Mouse (Mus musculus) megakaryocyte, adult 5-6 weeks (primary cell): ENCODE measurements around the gene Dpf1. TPM values are rescaled to one million over a fixed set of nuclear protein-coding genes. Genes with fewer than 3 reads are reported as not detected.
A peak's percentile ranks its signal among the peaks of the same experiment; 100 is the strongest.

Experiments used
- ATAC-seq: 2 replicates; pipeline ENCODE4 v1.8.0; 2016; ENCODE audit warnings: mild to moderate bottlenecking, inconsistent platforms; ENCODE audit not compliant: poor library complexity, severe bottlenecking
- total RNA-seq, 2 experiments: library from RNA; stranded (forward) in 1 of 2; stranded (reverse) in 1 of 2; fragments of 153-499, 151-499 nt in 1 of 2; fragments of 221-1000, 200-1000 nt in 1 of 2; gene quantifications; 2 replicates each; pipeline versions ENCODE4 v1.2.3 to v1.2.4; 2015 to 2017

Gene Dpf1
- total RNA-seq, 2 experiments from 2014 or later, result not detected

DNA sequence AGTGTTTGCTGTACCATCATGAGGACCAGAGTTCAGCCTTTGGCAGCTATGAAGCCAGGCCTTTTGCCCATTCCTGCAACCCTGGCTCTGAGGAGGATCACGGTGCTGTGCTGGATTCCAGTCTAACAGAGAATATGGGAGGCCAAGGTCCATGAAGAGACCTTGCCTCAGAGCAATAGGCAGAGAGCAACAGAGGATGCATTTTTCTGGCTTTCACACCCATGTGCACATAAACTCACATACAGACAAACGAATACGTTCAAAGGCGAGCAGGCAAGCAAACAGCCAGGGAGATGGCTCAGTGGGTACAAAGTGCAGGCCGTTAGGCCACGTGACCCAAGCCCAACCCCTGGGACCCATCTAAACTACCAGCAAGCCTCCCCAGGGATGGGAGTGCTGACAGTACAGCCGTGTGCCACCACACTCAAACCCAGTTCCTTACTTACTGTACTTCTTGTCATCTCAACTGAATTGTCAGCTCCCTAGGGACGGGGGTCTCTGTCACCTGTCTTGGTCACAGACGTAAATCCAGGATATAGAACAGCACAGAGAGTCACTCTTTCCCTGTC lies 34.7 kb downstream of the Dpf1 start:
- no peak for ATAC-seq

- ATAC-seq, result peak; percentile 49; the same call in 1 of the 2 replicates
Observed at GRCm38 (mm10) chr7:29338984-29339679, 35.4 kb downstream of the Dpf1 start.

DNA sequence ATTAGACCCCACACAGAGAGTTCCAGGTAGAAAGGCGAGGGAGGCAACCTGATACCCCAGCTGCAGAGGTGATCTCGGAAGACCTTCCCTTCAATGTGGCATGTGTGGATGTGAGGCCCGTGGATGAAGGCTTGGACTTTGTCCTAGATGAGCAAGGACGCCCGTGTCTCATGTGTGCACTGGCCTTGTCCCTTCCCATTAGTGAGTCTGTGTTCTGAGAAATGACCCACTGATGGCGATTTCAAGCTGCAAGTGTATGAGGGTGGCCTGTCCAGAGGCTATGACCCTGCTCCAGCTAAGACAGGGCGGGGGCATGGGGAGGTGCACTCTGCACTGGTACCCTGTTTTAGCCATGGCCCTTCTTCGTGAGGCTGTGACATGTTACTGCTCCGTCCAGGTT lies 36.5 kb downstream of the Dpf1 start:
- no peak for ATAC-seq

GRCm38 (mm10) chr7:29340838-29341237 lies 37.1 kb downstream of the Dpf1 start:
- no peak for ATAC-seq

GRCm38 (mm10) chr7:29341722-29342121 lies 38.0 kb downstream of the Dpf1 start:
- no peak for ATAC-seq

- no peak for ATAC-seq
Observed at GRCm38 (mm10) chr7:29342489-29343092, 38.8 kb downstream of the Dpf1 start.

GRCm38 (mm10) chr7:29343746-29344145 lies 40.0 kb downstream of the Dpf1 start:
- ATAC-seq, result no peak

- no peak for ATAC-seq
Observed at GRCm38 (mm10) chr7:29345534-29345933, 41.8 kb downstream of the Dpf1 start.

GRCm38 (mm10) chr7:29346212-29346611 lies 42.5 kb downstream of the Dpf1 start:
- ATAC-seq, result no peak

DNA sequence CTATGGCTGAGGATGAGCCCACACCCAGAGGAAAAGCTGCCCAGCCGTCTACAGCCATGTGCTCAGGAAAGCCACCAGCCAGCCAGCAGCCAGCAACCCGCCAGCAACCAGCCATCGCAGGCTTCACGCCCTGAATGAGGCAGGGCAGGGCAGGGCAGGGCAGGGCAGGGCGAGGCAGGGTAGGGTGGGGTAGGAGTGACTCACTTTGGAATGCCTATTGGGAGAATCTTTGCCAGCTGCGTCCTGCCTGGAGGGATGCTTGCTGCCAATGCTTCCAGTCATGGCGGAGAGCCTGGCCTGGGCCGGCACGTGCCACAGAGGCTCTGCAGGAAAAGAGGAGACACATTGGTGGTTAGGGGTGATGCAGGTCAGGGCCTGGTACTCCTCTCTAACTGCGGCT lies 46.7 kb downstream of the Dpf1 start:
- ATAC-seq, result no peak

GRCm38 (mm10) chr7:29352246-29352645 lies 48.5 kb downstream of the Dpf1 start:
- no peak for ATAC-seq

- ATAC-seq, result no peak
Observed at GRCm38 (mm10) chr7:29354161-29354560, 50.4 kb downstream of the Dpf1 start.

GRCm38 (mm10) chr7:29355406-29355805 lies 51.7 kb downstream of the Dpf1 start:
- no peak for ATAC-seq

DNA sequence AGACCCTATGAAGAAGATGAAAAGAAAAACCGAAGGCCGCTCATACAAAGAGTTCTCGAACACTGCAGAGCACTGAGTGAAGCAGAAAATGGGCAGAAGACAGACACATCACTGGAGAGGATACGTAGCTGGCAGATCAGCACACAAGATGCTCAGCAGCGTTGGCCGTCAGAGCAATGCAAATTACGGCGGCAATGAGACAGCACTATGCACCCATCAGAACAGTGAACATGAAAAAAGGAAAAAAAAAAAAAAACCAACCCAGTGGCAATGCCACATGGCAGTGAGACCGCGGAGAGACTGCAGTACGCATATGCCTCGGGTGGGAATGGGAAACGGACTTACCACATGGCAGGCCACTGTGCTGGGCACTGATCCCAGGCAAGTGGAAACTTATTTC lies 57.7 kb downstream of the Dpf1 start:
- no peak for ATAC-seq

DNA sequence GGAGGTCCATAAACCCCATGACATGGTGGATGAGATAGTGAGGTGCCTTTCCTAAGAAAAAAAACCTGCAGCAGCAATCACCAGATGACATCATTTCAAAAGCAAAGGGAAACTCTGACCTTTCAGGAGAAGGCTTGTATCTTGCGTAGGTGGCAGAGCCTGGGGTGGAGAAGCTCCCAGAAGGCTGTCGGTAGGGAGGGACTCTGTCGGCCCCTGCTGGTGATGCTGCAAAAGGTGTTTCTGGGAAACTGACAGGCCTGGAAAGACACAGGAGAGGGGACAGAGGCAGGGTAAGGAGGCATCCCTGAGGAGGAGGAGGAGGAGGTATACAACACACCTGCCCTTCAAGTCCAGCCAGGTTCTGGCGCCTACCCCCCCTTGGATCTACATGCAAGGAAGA lies 60.3 kb downstream of the Dpf1 start:
- no peak for ATAC-seq

GRCm38 (mm10) chr7:29367166-29368003 lies 63.6 kb downstream of the Dpf1 start:
- no peak for ATAC-seq

Other genes starting within 250 kb of the Dpf1 start
- 0.52 and 0.78 TPM in 2 replicates for gene Ryr1, start 178.8 kb upstream of the Dpf1 start, total RNA-seq (2015)
- gene Ryr1, start 178.8 kb upstream of the Dpf1 start, total RNA-seq (2017), result 0.69 and 0.92 TPM in 2 replicates
- 75.1 and 80.4 TPM in 2 replicates for gene Rasgrp4, start 169.1 kb upstream of the Dpf1 start, total RNA-seq (2015)
- gene Rasgrp4, start 169.1 kb upstream of the Dpf1 start, total RNA-seq (2017), result 25.6 and 58.0 TPM in 2 replicates
- gene Fam98c, start 147.7 kb upstream of the Dpf1 start, total RNA-seq (2015), result 26.5 and 26.7 TPM in 2 replicates
- 24.0 and 24.2 TPM in 2 replicates for gene Fam98c, start 147.7 kb upstream of the Dpf1 start, total RNA-seq (2017)
- 0.80 and 0.91 TPM in 2 replicates for gene Ggn, start 133.7 kb upstream of the Dpf1 start, total RNA-seq (2015)
- gene Ggn, start 133.7 kb upstream of the Dpf1 start, total RNA-seq (2017), result 0.29 and 0.81 TPM in 2 replicates
- gene Spred3, start 133.5 kb upstream of the Dpf1 start, total RNA-seq (2015), result 0.66 and 1.3 TPM in 2 replicates
- 0.77 and 0.94 TPM in 2 replicates for gene Spred3, start 133.5 kb upstream of the Dpf1 start, total RNA-seq (2017)
- gene Psmd8, start 123.2 kb upstream of the Dpf1 start, total RNA-seq (2015), result 204 and 215 TPM in 2 replicates
- gene Psmd8, start 123.2 kb upstream of the Dpf1 start, total RNA-seq (2017), result 191 and 207 TPM in 2 replicates
- 1.4 and 3.8 TPM in 2 replicates for gene Catsperg1, start 89.9 kb upstream of the Dpf1 start, total RNA-seq (2015)
- 1.2 and 7.5 TPM in 2 replicates for gene Catsperg1, start 89.9 kb upstream of the Dpf1 start, total RNA-seq (2017)
- gene Kcnk6, start 71.4 kb upstream of the Dpf1 start, total RNA-seq (2015), result 9.2 and 10.1 TPM in 2 replicates
- 14.5 and 14.6 TPM in 2 replicates for gene Kcnk6, start 71.4 kb upstream of the Dpf1 start, total RNA-seq (2017)
- gene Yif1b, start 65.6 kb upstream of the Dpf1 start, total RNA-seq (2015), result 36.2 and 38.0 TPM in 2 replicates
- 19.1 and 21.8 TPM in 2 replicates for gene Yif1b, start 65.6 kb upstream of the Dpf1 start, total RNA-seq (2017)
- gene 2200002D01Rik, start 55.5 kb upstream of the Dpf1 start, total RNA-seq (2015), result not detected in 2 replicates
- 0.37 and 2.4 TPM in 2 replicates for gene 2200002D01Rik, start 55.5 kb upstream of the Dpf1 start, total RNA-seq (2017)
- gene Spint2, start 22.0 kb upstream of the Dpf1 start, total RNA-seq (2015), result 6.1 and 7.3 TPM in 2 replicates
- 2.6 and 5.3 TPM in 2 replicates for gene Spint2, start 22.0 kb upstream of the Dpf1 start, total RNA-seq (2017)
- gene Ppp1r14a, start 14.6 kb upstream of the Dpf1 start, total RNA-seq (2015), result not detected in 2 replicates
- not detected in 2 replicates for gene Ppp1r14a, start 14.6 kb upstream of the Dpf1 start, total RNA-seq (2017)
- gene Sipa1l3, start 214.7 kb downstream of the Dpf1 start, total RNA-seq (2015), result 23.3 and 30.2 TPM in 2 replicates
- gene Sipa1l3, start 214.7 kb downstream of the Dpf1 start, total RNA-seq (2017), result 6.8 and 11.8 TPM in 2 replicates